Comparison of ENCODE assay signal across 9 mouse cellular contexts in the genomic region with DNA sequence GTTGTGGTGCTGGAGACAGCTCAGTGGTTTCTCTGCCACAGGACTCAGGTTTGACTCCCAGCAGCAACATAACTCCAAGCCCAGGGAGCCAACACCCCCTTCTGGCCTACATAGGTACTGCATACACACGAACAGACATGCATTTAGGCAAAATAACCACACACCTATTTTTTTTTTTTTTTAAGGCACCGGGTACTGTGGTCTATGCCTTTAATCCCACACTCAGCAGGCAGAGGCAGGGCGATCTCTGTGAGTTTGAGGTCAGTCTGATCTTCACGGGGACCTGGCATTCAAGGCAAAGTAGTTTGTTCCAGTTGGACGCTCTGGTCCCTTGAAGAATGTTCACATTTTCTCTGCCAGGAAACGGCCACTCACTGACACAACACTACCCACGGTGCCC. TPM values are rescaled to one million over a fixed set of nuclear protein-coding genes. Genes with fewer than 3 reads are reported as not detected.
DNase-seq lines count a peak whose midpoint lies in the region; ATAC-seq lines count a peak whose summit lies in the region.
"Had no signal": no experiment of that assay in that cellular context is flagged by ENCODE, and none has a peak within 500 bp of the region (broad histone marks: within the 10 kb centered on the region; RNA-seq: fewer than 3 reads in every experiment).

No protein-coding gene starts in this region.

- H3K9ac ChIP-seq in limb, embryonic 11.5 days (ENCODE audit: low read length), result no peak overlapping the region
- H3K9ac ChIP-seq in embryonic facial prominence, embryonic 11.5 days (replicated peaks; ENCODE audit: low read length), result no peak overlapping the region
- H3K9ac ChIP-seq: midbrain, embryonic 12.5 days had no signal

- H3K4me1 ChIP-seq in limb, embryonic 11.5 days (ENCODE audit: control insufficient read depth, insufficient read depth, low read length), result peaks cover 4% of the 10 kb centered on the region; the same call in 1 of the 2 replicates
- H3K4me1 ChIP-seq in limb, embryonic 10.5 days, result peaks cover 19% of the 10 kb centered on the region
- H3K4me1 ChIP-seq in embryonic facial prominence, embryonic 11.5 days (ENCODE audit: control insufficient read depth, insufficient read depth, low read length), result peaks cover 3% of the 10 kb centered on the region; the same call in 1 of the 2 replicates

- H3K36me3 ChIP-seq in limb, embryonic 11.5 days (ENCODE audit: control insufficient read depth, insufficient read depth, low read length), result no peaks in the 10 kb centered on the region
- H3K36me3 ChIP-seq in limb, embryonic 10.5 days, result no peaks in the 10 kb centered on the region
- H3K36me3 ChIP-seq in embryonic facial prominence, embryonic 11.5 days (replicated peaks; ENCODE audit: control insufficient read depth, insufficient read depth, low read depth, low read length), result no peaks in the 10 kb centered on the region
- H3K36me3 ChIP-seq: midbrain, embryonic 12.5 days had no signal

- DNase-seq in CD4-positive, CD25-positive, alpha-beta regulatory T cell, adult 2 months (ENCODE audit: low read depth, low spot score), result peak; percentile 77
- peak; percentile 44 for DNase-seq in limb, embryonic 11.5 days (ENCODE audit: low spot score)
- no peak for DNase-seq in limb, embryonic 10.5 days (ENCODE audit: low spot score)
- peak; percentile 47 for DNase-seq in embryonic facial prominence, embryonic 11.5 days (ENCODE audit: low spot score)
- DNase-seq in spleen, postnatal 4 days (ENCODE audit: low spot score in 2 of 2), result peak; percentile 61 to 79
- no peak for DNase-seq in urinary bladder, adult 18-20 months (ENCODE audit: low spot score in 2 of 2)
- no peak for DNase-seq in adrenal gland, adult 2 months

- no peaks in the 10 kb centered on the region for H3K9me3 ChIP-seq in limb, embryonic 11.5 days (ENCODE audit: control insufficient read depth, low read length)
- H3K9me3 ChIP-seq in limb, embryonic 10.5 days (replicated peaks), result no peaks in the 10 kb centered on the region
- no peaks in the 10 kb centered on the region for H3K9me3 ChIP-seq in embryonic facial prominence, embryonic 11.5 days (replicated peaks; ENCODE audit: control insufficient read depth, low read length)
- H3K9me3 ChIP-seq: midbrain, embryonic 12.5 days had no signal

- no peaks in the 10 kb centered on the region for H3K27me3 ChIP-seq in limb, embryonic 11.5 days (ENCODE audit: control insufficient read depth, insufficient read depth, low read length)
- no peaks in the 10 kb centered on the region for H3K27me3 ChIP-seq in limb, embryonic 10.5 days (ENCODE audit: low read depth, poor library complexity, severe bottlenecking)
- H3K27me3 ChIP-seq in embryonic facial prominence, embryonic 11.5 days (ENCODE audit: control insufficient read depth, insufficient read depth, low read length), result no peaks in the 10 kb centered on the region
- H3K27me3 ChIP-seq: midbrain, embryonic 12.5 days had no signal

- no peak overlapping the region for H3K27ac ChIP-seq in limb, embryonic 11.5 days (replicated peaks; ENCODE audit: low read depth, low read length)
- no peak overlapping the region for H3K27ac ChIP-seq in limb, embryonic 10.5 days
- H3K27ac ChIP-seq in embryonic facial prominence, embryonic 11.5 days (replicated peaks; ENCODE audit: low read depth, low read length), result no peak overlapping the region
- H3K27ac ChIP-seq: midbrain, embryonic 12.5 days had no signal

- 77% methylated on average over 7 of the region's 7 CpGs for WGBS in limb, embryonic 11.5 days
- 83% methylated on average over 7 of the region's 7 CpGs for WGBS in limb, embryonic 10.5 days
- 80% methylated on average over 7 of the region's 7 CpGs for WGBS in embryonic facial prominence, embryonic 11.5 days

- H3K4me3 ChIP-seq in limb, embryonic 11.5 days (ENCODE audit: low read depth, low read length), result no peak overlapping the region
- H3K4me3 ChIP-seq in limb, embryonic 10.5 days, result no peak overlapping the region
- H3K4me3 ChIP-seq in embryonic facial prominence, embryonic 11.5 days (ENCODE audit: low read depth, low read length), result no peak overlapping the region
- H3K4me3 ChIP-seq: midbrain, embryonic 12.5 days had no signal

- no peak for ATAC-seq in CD4-positive, CD25-positive, alpha-beta regulatory T cell, adult 4 months
- no peak for ATAC-seq in limb, embryonic 11.5 days (ENCODE audit: insufficient number of reproducible peaks, low FRiP score, low TSS enrichment, low read depth)
- no peak for ATAC-seq in embryonic facial prominence, embryonic 11.5 days (replicated peaks; ENCODE audit: insufficient number of reproducible peaks, low FRiP score, low TSS enrichment, low read depth)

- H3K4me2 ChIP-seq in limb, embryonic 11.5 days (ENCODE audit: low read depth, severe bottlenecking), result no peak overlapping the region
- no peak overlapping the region for H3K4me2 ChIP-seq in embryonic facial prominence, embryonic 11.5 days (ENCODE audit: low read depth, low read length)
- H3K4me2 ChIP-seq: midbrain, embryonic 12.5 days had no signal

RNA-seq across cellular contexts. Expression of a gene that starts 2.2 kb away (rescaled TPM):
- polyA plus RNA-seq in CD4-positive, CD25-positive, alpha-beta regulatory T cell, adult 4 months (2017; shearing (Covaris generic)), result 10 to 100 TPM in 1 of 2 experiments, 1 to 10 TPM in 1; 9.9 to 13.4 TPM
- polyA plus RNA-seq in limb, embryonic 11.5 days (2014; fragmentation: Nextera tagmentation; extraction: Ambion mirVana), result 6.1 and 7.6 TPM in 2 replicates
- polyA plus RNA-seq in limb, embryonic 10.5 days (2016; fragmentation: Nextera tagmentation; extraction: Ambion mirVana), result 7.5 and 8.4 TPM in 2 replicates
- 6.7 and 8.1 TPM in 2 replicates for polyA plus RNA-seq in embryonic facial prominence, embryonic 11.5 days (2014; fragmentation: Nextera tagmentation; extraction: Ambion mirVana)
- 10 to 100 TPM; 22.1 to 23.9 TPM for total RNA-seq in adrenal gland, adult 2 months (2021)
- polyA plus RNA-seq in adrenal gland, adult 2 months (2012; rRNA removed), result 28.7 and 37.3 TPM in 2 replicates

RNA-seq across cellular contexts. Expression of a gene that starts 25.2 kb away (rescaled TPM):
- polyA plus RNA-seq in CD4-positive, CD25-positive, alpha-beta regulatory T cell, adult 4 months (2017; shearing (Covaris generic)), result 10 to 100 TPM; 30.2 to 50.9 TPM
- 91.6 and 92.6 TPM in 2 replicates for polyA plus RNA-seq in limb, embryonic 11.5 days (2014; fragmentation: Nextera tagmentation; extraction: Ambion mirVana)
- 104 and 107 TPM in 2 replicates for polyA plus RNA-seq in limb, embryonic 10.5 days (2016; fragmentation: Nextera tagmentation; extraction: Ambion mirVana)
- polyA plus RNA-seq in embryonic facial prominence, embryonic 11.5 days (2014; fragmentation: Nextera tagmentation; extraction: Ambion mirVana), result 75.4 and 82.5 TPM in 2 replicates
- total RNA-seq in adrenal gland, adult 2 months (2021), result 10 to 100 TPM; 18.7 to 23.6 TPM
- 28.5 and 36.4 TPM in 2 replicates for polyA plus RNA-seq in adrenal gland, adult 2 months (2012; rRNA removed)

RNA-seq across cellular contexts. Expression of a gene that starts 32.1 kb away (rescaled TPM):
- polyA plus RNA-seq in CD4-positive, CD25-positive, alpha-beta regulatory T cell, adult 4 months (2017; shearing (Covaris generic)), result 1 to 10 TPM; 1.3 to 2.5 TPM
- polyA plus RNA-seq in limb, embryonic 11.5 days (2014; fragmentation: Nextera tagmentation; extraction: Ambion mirVana), result 18.3 and 20.7 TPM in 2 replicates
- polyA plus RNA-seq in limb, embryonic 10.5 days (2016; fragmentation: Nextera tagmentation; extraction: Ambion mirVana), result 15.2 and 19.5 TPM in 2 replicates
- polyA plus RNA-seq in embryonic facial prominence, embryonic 11.5 days (2014; fragmentation: Nextera tagmentation; extraction: Ambion mirVana), result 14.4 and 16.9 TPM in 2 replicates
- total RNA-seq in adrenal gland, adult 2 months (2021), result 10 to 100 TPM; 29.2 to 42.5 TPM
- polyA plus RNA-seq in adrenal gland, adult 2 months (2012; rRNA removed), result 134 and 158 TPM in 2 replicates

RNA-seq across cellular contexts. Expression of a gene that starts 34.1 kb away (rescaled TPM):
- polyA plus RNA-seq in CD4-positive, CD25-positive, alpha-beta regulatory T cell, adult 4 months (2017; shearing (Covaris generic)), result 10 to 100 TPM; 27.2 to 36.9 TPM
- polyA plus RNA-seq in limb, embryonic 11.5 days (2014; fragmentation: Nextera tagmentation; extraction: Ambion mirVana), result 58.2 and 58.3 TPM in 2 replicates
- polyA plus RNA-seq in limb, embryonic 10.5 days (2016; fragmentation: Nextera tagmentation; extraction: Ambion mirVana), result 44.4 and 46.0 TPM in 2 replicates
- polyA plus RNA-seq in embryonic facial prominence, embryonic 11.5 days (2014; fragmentation: Nextera tagmentation; extraction: Ambion mirVana), result 50.3 and 50.5 TPM in 2 replicates
- 10 to 100 TPM; 59.3 to 65.7 TPM for total RNA-seq in adrenal gland, adult 2 months (2021)
- polyA plus RNA-seq in adrenal gland, adult 2 months (2012; rRNA removed), result 40.5 and 44.8 TPM in 2 replicates

RNA-seq across cellular contexts. Expression of a gene that starts 36.9 kb away (rescaled TPM):
- polyA plus RNA-seq in CD4-positive, CD25-positive, alpha-beta regulatory T cell, adult 4 months (2017; shearing (Covaris generic)), result under 1 TPM in 1 of 2 experiments, not detected in 1; 0.25 TPM
- 0.09 TPM in 1 of 2 replicates, not detected in the other for polyA plus RNA-seq in limb, embryonic 11.5 days (2014; fragmentation: Nextera tagmentation; extraction: Ambion mirVana)
- polyA plus RNA-seq in limb, embryonic 10.5 days (2016; fragmentation: Nextera tagmentation; extraction: Ambion mirVana), result 0.04 and 0.08 TPM in 2 replicates
- polyA plus RNA-seq in embryonic facial prominence, embryonic 11.5 days (2014; fragmentation: Nextera tagmentation; extraction: Ambion mirVana), result 0.13 TPM in 1 of 2 replicates, not detected in the other
- 1 to 10 TPM in 1 of 2 experiments, under 1 TPM in 1; 0.97 to 1.9 TPM for total RNA-seq in adrenal gland, adult 2 months (2021)
- polyA plus RNA-seq in adrenal gland, adult 2 months (2012; rRNA removed), result 14.0 and 15.0 TPM in 2 replicates

Comparison
In these comparisons a context has a peak if more than half of its experiments do, and no peak if none do; other contexts are left out.
1. DNase-seq: peak in CD4-positive, CD25-positive, alpha-beta regulatory T cell, adult 2 months (single experiment), limb, embryonic 11.5 days (single experiment), embryonic facial prominence, embryonic 11.5 days (single experiment) and spleen, postnatal 4 days (2 of 2); none in limb, embryonic 10.5 days (single experiment), urinary bladder, adult 18-20 months (0 of 2) and adrenal gland, adult 2 months (single experiment).